Mouse (Mus musculus) kidney, embryonic 15.5 days (tissue): Measurements from ENCODE around the gene Nudt11. TPM values are rescaled to one million over a fixed set of nuclear protein-coding genes. Genes with fewer than 3 reads are reported as not detected.
"Not testable (repeated sequence)": the region's sequence is repeated elsewhere in the genome, so short reads cannot be mapped to it uniquely, and the experiment has no call there.

ENCODE experiments used
- ATAC-seq: fragments of 200-750 bp; cut with Nextera tagmentation; replicated peaks from 2 replicates; pipeline ENCODE4 v1.8.0; 2017; ENCODE audit warnings: moderate TSS enrichment; ENCODE audit not compliant: low FRiP score
- H3K27ac ChIP-seq: fragments of 300-500 bp; sonication (generic); 2 replicates; pipeline ENCODE4 v1.5.1; 2015; ENCODE audit warnings: mild to moderate bottlenecking, inconsistent platforms
- H3K27me3 ChIP-seq: fragments of 300-500 bp; sonication (generic); 2 replicates; pipeline ENCODE4 v1.6.1; 2015; ENCODE audit warnings: inconsistent platforms
- H3K36me3 ChIP-seq: fragments of 300-500 bp; sonication (generic); 2 replicates; pipeline ENCODE4 v1.6.1; 2015; ENCODE audit warnings: inconsistent platforms
- H3K4me1 ChIP-seq: fragments of 300-500 bp; sonication (generic); 2 replicates; pipeline ENCODE4 v1.6.1; 2015; ENCODE audit warnings: inconsistent platforms
- H3K4me2 ChIP-seq: fragments of 300-500 bp; sonication (generic); 2 replicates; pipeline ENCODE4 v1.6.1; 2015; ENCODE audit warnings: moderate library complexity, mild to moderate bottlenecking, inconsistent platforms
- H3K4me3 ChIP-seq: fragments of 300-500 bp; sonication (generic); replicated peaks from 2 replicates; pipeline ENCODE4 v1.5.1; 2015; ENCODE audit warnings: mild to moderate bottlenecking, inconsistent platforms
- H3K9ac ChIP-seq: fragments of 300-500 bp; sonication (generic); 2 replicates; pipeline ENCODE4 v1.6.1; 2015; ENCODE audit warnings: mild to moderate bottlenecking, inconsistent platforms
- H3K9me3 ChIP-seq: fragments of 300-500 bp; sonication (generic); replicated peaks from 2 replicates; pipeline ENCODE4 v1.6.1; 2016; ENCODE audit warnings: inconsistent platforms
- WGBS: fragments of 180-500 bp; shearing (Covaris S2); methylation state at CpG from one replicate; pipeline ENCODE4 v1.1.7; 2015; ENCODE audit warnings: mixed read lengths; 5-methylcytosine and 5-hydroxymethylcytosine counted together
- microRNA-seq: library from miRNA; unstranded; fragments of <30 nt; microRNA quantifications from one replicate; pipeline ENCODE4, GENCODE M21; 2016
- polyA plus RNA-seq: library from polyadenylated mRNA; unstranded; fragments of >200 nt; fragmentation: Nextera tagmentation; extraction: Ambion mirVana; gene quantifications from 2 replicates; pipeline ENCODE4 v1.2.1, GENCODE M21; 2015

The Nudt11 gene
- 4.3 and 4.8 TPM in 2 replicates for polyA plus RNA-seq

GRCm38 (mm10) chrX:6047066-6047935, at the start of gene Nudt11:
Gene Nudt11, plus strand, starts transcription at chrX:6047453.
- Histone ChIP-seq H3K4me2 (peak within 1 kb of the TSS; percentile 53), H3K4me3 (peak within 1 kb of the TSS; percentile 36)
- not testable (repeated sequence) for H3K36me3 ChIP-seq, H3K27me3 ChIP-seq, H3K9me3 ChIP-seq, H3K27ac ChIP-seq, H3K4me1 ChIP-seq, H3K9ac ChIP-seq
- peak; percentile 93 for ATAC-seq
- WGBS: 23% methylated on average over 16 of the region's 121 CpGs

GRCm38 (mm10) chrX:6047936-6048614, 822 bp downstream of the Nudt11 start:
- not testable (repeated sequence) for H3K9me3 ChIP-seq, H3K27ac ChIP-seq, H3K27me3 ChIP-seq, H3K9ac ChIP-seq, H3K36me3 ChIP-seq, H3K4me1 ChIP-seq
- peak; percentile 72 for ATAC-seq
- H3K4me2 ChIP-seq: peak overlapping the region; percentile 53
- 19% methylated on average over 19 of the region's 60 CpGs for WGBS
- H3K4me3 ChIP-seq: peak overlapping the region; percentile 36

- ATAC-seq: no peak
- no peak overlapping the region for H3K27ac ChIP-seq
- WGBS: 76% methylated on average over 1 of the region's 1 CpGs
- H3K27me3 ChIP-seq: no peaks in the 10 kb centered on the region
- H3K4me3 ChIP-seq: no peak overlapping the region
- no peak overlapping the region for H3K9ac ChIP-seq
- no peaks in the 10 kb centered on the region for H3K4me1 ChIP-seq
- no peaks in the 10 kb centered on the region for H3K36me3 ChIP-seq
- no peaks in the 10 kb centered on the region for H3K9me3 ChIP-seq
- no peak overlapping the region for H3K4me2 ChIP-seq
These were observed 14.3 kb downstream of the Nudt11 start for GRCm38 (mm10) chrX:6061563-6061962.

- Histone ChIP-seq H3K27me3 (no peaks in the 10 kb centered on the region), H3K9ac (no peak within 1 kb of the TSS), H3K4me2 (no peak within 1 kb of the TSS), H3K9me3 (no peaks in the 10 kb centered on the region; the same call in 1 of the 2 replicates), H3K4me1 (no peaks in the 10 kb centered on the region), H3K36me3 (no peaks in the 10 kb centered on the region), H3K4me3 (no peak within 1 kb of the TSS), H3K27ac (no peak within 1 kb of the TSS)
- 91% methylated on average over 39 of the region's 39 CpGs for WGBS
- ATAC-seq: no peak
These were observed 35.9 kb downstream of the Nudt11 start, which contains the start of gene AU022751 for GRCm38 (mm10) chrX:6082954-6083680. Gene AU022751, minus strand, starts transcription at chrX:6083419.

GRCm38 (mm10) chrX:6091547-6091946, 44.3 kb downstream of the Nudt11 start:
- ATAC-seq: no peak
- H3K4me3 ChIP-seq: peak overlapping the region; percentile 39

DNA sequence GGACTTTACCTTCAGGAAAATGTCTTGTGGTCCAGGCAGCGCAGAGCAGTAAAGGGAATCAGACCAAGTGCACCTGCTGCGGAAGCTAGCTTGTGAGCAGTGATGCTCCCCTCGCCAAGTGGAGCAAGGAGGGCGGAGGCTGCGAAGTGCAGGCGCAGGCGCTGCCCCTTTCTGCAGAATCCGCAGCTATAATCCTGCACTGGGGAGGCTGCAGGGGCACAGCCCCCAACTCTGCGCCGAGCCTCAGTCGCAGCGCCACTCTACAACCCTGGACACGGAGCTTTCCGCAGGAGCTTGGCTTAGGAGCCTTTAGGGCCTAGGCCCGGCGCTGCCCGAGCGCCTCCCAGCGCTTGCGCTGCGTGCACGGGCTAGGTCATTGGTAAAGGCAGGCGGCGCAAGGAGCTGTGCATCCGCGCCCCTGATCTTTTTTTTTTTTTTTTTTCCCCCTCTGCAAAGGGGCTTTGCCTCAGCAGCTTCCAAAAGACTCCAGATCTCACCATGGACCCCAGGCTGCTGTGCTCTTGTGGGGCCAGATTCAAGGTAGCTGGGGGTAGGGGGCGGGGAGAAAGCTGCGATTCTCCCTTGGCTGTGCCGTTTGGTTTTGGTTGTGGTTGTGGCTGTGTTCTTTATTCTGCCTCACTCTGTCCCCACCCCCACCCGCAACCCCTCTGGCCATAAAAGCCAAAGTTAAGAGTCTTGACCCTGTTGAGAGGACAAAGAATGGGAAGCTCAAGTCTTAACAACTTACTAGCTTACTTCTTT, 44.9 kb downstream of the Nudt11 start:
- peak; percentile 88 for ATAC-seq
- Histone ChIP-seq H3K4me2 (peak overlapping the region; percentile 63), H3K4me3 (peak overlapping the region; percentile 39), H3K9ac (no peak overlapping the region), H3K9me3 (no peaks in the 10 kb centered on the region), H3K27me3 (peaks cover 14% of the 10 kb centered on the region), H3K27ac (no peak overlapping the region), H3K4me1 (no peaks in the 10 kb centered on the region), H3K36me3 (no peaks in the 10 kb centered on the region)
- WGBS: 8% methylated on average over 30 of the region's 30 CpGs

More at GRCm38 (mm10) chrX:6091547-6091946, 44.3 kb downstream of the Nudt11 start:
- no peak overlapping the region for H3K9ac ChIP-seq
- H3K4me1 ChIP-seq: no peaks in the 10 kb centered on the region
- H3K27ac ChIP-seq: no peak overlapping the region
- no peaks in the 10 kb centered on the region for H3K36me3 ChIP-seq
- H3K27me3 ChIP-seq: peaks cover 14% of the 10 kb centered on the region
- no peaks in the 10 kb centered on the region for H3K9me3 ChIP-seq
- WGBS: 27% methylated on average over 12 of the region's 12 CpGs
- H3K4me2 ChIP-seq: peak overlapping the region; percentile 63

Small RNA genes within 50 kb of the gene (microRNA-seq; reads per million reads assigned to microRNA genes)
- gene Gm27360: not detected

Other genes starting within 250 kb of the Nudt11 start
- not detected in 2 replicates for gene AU022751, start 36.0 kb downstream of the Nudt11 start, polyA plus RNA-seq
- gene Nudt10, start 125.6 kb downstream of the Nudt11 start, polyA plus RNA-seq: 13.3 and 15.0 TPM in 2 replicates